Mouse (Mus musculus): ENCODE data around the gene Sf1. TPM values are rescaled to one million over a fixed set of nuclear protein-coding genes. Genes with fewer than 3 reads are reported as not detected.

The Sf1 gene
- polyA plus RNA-seq, 1 experiment from 2014 or later, result 81.4 TPM

DNA sequence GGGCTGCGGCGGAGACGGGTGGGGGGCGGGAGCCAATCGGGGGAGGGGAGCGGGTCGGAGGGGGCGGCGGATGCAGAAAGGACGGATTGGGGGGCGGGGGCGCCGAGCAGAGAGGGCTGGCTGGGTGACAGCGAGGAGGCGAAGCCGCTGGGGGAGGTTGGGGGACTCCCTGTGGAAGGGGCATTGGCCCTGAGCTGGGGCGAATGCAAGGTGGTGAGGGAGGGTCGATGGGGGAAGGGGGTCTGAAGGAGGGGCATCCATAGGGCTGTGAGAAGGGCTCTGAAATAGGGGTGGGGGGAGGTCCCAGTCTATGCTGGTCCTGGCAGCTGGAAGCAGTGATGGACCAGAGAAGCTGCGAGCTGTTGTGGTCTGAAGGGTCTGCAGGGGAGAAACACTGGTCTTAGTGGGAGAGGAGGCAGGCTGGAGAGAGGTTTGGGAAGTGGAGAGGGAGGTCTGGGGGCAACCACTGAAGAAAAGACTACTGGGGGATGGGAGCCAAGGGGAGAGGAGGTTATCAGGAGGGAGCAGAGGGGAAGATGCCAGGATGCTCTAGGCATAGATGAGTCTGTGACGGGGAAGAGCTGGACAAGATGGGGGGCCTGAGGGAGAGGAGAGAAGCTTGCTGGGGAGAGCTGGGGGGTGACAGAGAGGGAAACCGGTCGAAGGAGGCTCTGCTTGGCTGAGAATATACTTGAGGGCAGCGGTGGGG lies 55.6 kb downstream of the Sf1 start:
- Histone ChIP-seq H3K4me1 (ENCODE audit: control insufficient read depth, insufficient read depth, low read depth, low read length) (peaks cover 70% of the 10 kb centered on the region), H3K27me3 (replicated peaks; ENCODE audit: control insufficient read depth, insufficient read depth, low read length) (no peaks in the 10 kb centered on the region), H3K36me3 (ENCODE audit: control insufficient read depth, insufficient read depth, low read length) (no peaks in the 10 kb centered on the region), H3K9me3 (ENCODE audit: control insufficient read depth, low read length) (no peaks in the 10 kb centered on the region), H3K4me3 (ENCODE audit: low read length) (peak overlapping the region; percentile 70), H3K27ac (ENCODE audit: low read depth, low read length) (peak overlapping the region; percentile 94), H3K9ac (ENCODE audit: low read depth, low read length) (peak overlapping the region; percentile 86), H3K4me2 (ENCODE audit: low read length) (peak overlapping the region; percentile 92)
- WGBS, result 3% methylated on average over 19 of the region's 23 CpGs
- ATAC-seq, result peak; percentile 4

DNA sequence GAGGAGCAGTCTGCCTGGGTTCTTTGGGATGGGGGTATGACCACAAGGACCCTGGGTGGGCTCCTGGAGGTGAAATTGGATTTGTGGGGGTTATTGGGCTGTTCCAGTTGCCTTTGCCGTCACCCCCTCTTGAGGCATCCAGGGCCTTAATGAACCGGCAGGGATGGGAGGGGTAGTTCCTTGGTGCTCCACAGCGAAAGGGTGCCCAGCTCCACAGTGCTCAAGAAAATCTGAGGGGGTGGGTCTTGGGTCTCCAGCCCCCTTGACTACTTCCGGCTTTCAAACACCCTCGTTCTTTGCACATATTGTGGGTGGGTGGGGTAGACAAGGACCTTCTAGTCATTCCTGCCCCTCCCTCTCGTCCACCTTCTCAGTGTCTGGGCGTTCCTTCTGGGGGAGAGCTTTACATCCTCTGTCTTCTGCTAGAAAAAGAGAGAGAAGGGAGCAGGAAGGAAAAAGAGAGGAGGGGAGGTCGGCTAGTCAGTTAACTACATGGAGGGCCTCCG lies 56.4 kb downstream of the Sf1 start:
- 39% methylated on average over 9 of the region's 9 CpGs for WGBS
- Histone ChIP-seq H3K36me3 (ENCODE audit: control insufficient read depth, insufficient read depth, low read length) (no peaks in the 10 kb centered on the region), H3K27ac (ENCODE audit: low read depth, low read length) (peak overlapping the region; percentile 94), H3K27me3 (replicated peaks; ENCODE audit: control insufficient read depth, insufficient read depth, low read length) (no peaks in the 10 kb centered on the region), H3K9ac (ENCODE audit: low read depth, low read length) (peak overlapping the region; percentile 86), H3K9me3 (ENCODE audit: control insufficient read depth, low read length) (no peaks in the 10 kb centered on the region), H3K4me3 (ENCODE audit: low read length) (peak overlapping the region; percentile 70), H3K4me1 (ENCODE audit: control insufficient read depth, insufficient read depth, low read depth, low read length) (peaks cover 77% of the 10 kb centered on the region), H3K4me2 (ENCODE audit: low read length) (peak overlapping the region; percentile 92)
- ATAC-seq, result no peak

DNA sequence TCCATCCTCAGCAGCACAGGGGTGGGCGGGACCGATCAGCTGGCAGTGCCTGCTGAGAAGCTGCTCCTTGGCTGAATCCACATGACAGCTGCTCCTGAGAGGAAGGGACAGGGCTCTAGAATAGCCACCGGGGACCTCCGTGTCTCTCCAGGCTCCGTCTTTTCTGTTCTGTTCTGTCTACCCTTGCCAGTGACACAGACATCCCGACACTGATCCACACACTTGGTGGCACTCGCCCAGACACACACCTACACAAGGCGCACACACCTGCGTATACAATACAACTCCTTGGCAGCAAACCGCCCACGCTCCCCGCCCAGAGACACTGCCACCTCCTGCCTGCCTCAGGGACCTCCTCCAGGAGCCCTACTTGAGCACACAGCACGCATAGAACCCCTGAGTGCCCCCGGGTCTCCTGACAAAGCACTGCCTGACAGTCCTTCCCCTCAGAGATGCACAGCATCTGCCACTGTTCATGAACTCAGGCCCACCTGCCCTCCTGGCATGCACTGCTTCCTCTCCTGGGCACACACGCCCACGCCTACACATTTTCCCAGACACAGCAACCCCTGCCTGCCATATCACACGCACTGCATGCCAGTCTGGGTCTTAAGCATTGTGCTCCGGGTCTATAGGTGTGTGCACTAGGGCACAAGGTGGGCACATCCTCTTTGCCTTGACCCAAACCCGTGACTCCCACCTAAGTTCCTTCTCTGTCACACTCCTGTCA lies 57.2 kb downstream of the Sf1 start:
- Histone ChIP-seq H3K4me3 (ENCODE audit: low read length) (peak overlapping the region; percentile 70), H3K9me3 (ENCODE audit: control insufficient read depth, low read length) (no peaks in the 10 kb centered on the region), H3K4me2 (ENCODE audit: low read length) (peak overlapping the region; percentile 92), H3K4me1 (ENCODE audit: control insufficient read depth, insufficient read depth, low read depth, low read length) (peaks cover 78% of the 10 kb centered on the region), H3K36me3 (ENCODE audit: control insufficient read depth, insufficient read depth, low read length) (no peaks in the 10 kb centered on the region), H3K27ac (ENCODE audit: low read depth, low read length) (peak overlapping the region; percentile 45; the same call in 1 of the 2 replicates), H3K9ac (ENCODE audit: low read depth, low read length) (peak overlapping the region; percentile 86), H3K27me3 (replicated peaks; ENCODE audit: control insufficient read depth, insufficient read depth, low read length) (no peaks in the 10 kb centered on the region)
- WGBS, result 40% methylated on average over 19 of the region's 19 CpGs
- ATAC-seq, result no peak

- H3K27ac ChIP-seq (ENCODE audit: low read depth, low read length), result no peak overlapping the region
- peak overlapping the region; percentile 92 for H3K4me2 ChIP-seq (ENCODE audit: low read length)
- no peaks in the 10 kb centered on the region for H3K9me3 ChIP-seq (ENCODE audit: control insufficient read depth, low read length)
- H3K36me3 ChIP-seq (ENCODE audit: control insufficient read depth, insufficient read depth, low read length), result no peaks in the 10 kb centered on the region
- ATAC-seq, result no peak
- H3K4me1 ChIP-seq (ENCODE audit: control insufficient read depth, insufficient read depth, low read depth, low read length), result peaks cover 78% of the 10 kb centered on the region
- peak overlapping the region; percentile 70 for H3K4me3 ChIP-seq (ENCODE audit: low read length)
- no peaks in the 10 kb centered on the region for H3K27me3 ChIP-seq (replicated peaks; ENCODE audit: control insufficient read depth, insufficient read depth, low read length)
- peak overlapping the region; percentile 86 for H3K9ac ChIP-seq (ENCODE audit: low read depth, low read length)
- WGBS, result 59% methylated on average over 9 of the region's 9 CpGs
Observed at GRCm38 (mm10) chr19:6421211-6421590, 57.7 kb downstream of the Sf1 start.

GRCm38 (mm10) chr19:6422014-6422413 lies 58.5 kb downstream of the Sf1 start:
- no peaks in the 10 kb centered on the region for H3K9me3 ChIP-seq (ENCODE audit: control insufficient read depth, low read length)
- H3K4me3 ChIP-seq (ENCODE audit: low read length), result no peak overlapping the region
- no peak for ATAC-seq
- no peak overlapping the region for H3K27ac ChIP-seq (ENCODE audit: low read depth, low read length)
- H3K27me3 ChIP-seq (replicated peaks; ENCODE audit: control insufficient read depth, insufficient read depth, low read length), result no peaks in the 10 kb centered on the region
- 65% methylated on average over 7 of the region's 7 CpGs for WGBS
- H3K4me1 ChIP-seq (ENCODE audit: control insufficient read depth, insufficient read depth, low read depth, low read length), result peaks cover 77% of the 10 kb centered on the region
- no peaks in the 10 kb centered on the region for H3K36me3 ChIP-seq (ENCODE audit: control insufficient read depth, insufficient read depth, low read length)
- no peak overlapping the region for H3K9ac ChIP-seq (ENCODE audit: low read depth, low read length)
- H3K4me2 ChIP-seq (ENCODE audit: low read length), result no peak overlapping the region

DNA sequence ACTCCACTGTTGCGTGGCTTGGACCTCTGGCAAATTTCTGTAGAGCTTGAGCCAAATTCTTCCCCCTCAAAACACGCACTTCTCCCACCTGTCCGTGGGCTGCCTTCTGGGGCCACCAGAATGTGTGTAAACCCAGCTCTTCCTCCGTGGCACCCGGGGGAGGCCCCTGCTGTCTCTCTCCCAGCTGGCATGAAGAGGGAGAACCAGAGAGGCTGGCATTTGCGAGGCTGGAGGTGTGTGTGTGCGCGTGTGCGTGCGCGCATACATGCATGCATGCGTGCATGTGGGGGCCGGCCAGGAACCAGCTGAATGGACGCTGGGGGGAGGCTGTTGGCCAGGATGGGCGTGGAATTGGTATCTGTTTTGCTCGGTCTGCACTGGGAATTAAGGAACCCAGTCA lies 59.8 kb downstream of the Sf1 start:
- no peaks in the 10 kb centered on the region for H3K9me3 ChIP-seq (ENCODE audit: control insufficient read depth, low read length)
- H3K9ac ChIP-seq (ENCODE audit: low read depth, low read length), result no peak overlapping the region
- H3K36me3 ChIP-seq (ENCODE audit: control insufficient read depth, insufficient read depth, low read length), result no peaks in the 10 kb centered on the region; the same call in 1 of the 2 replicates
- 77% methylated on average over 16 of the region's 16 CpGs for WGBS
- ATAC-seq, result no peak
- H3K4me1 ChIP-seq (ENCODE audit: control insufficient read depth, insufficient read depth, low read depth, low read length), result peaks cover 78% of the 10 kb centered on the region
- no peak overlapping the region for H3K4me2 ChIP-seq (ENCODE audit: low read length)
- H3K4me3 ChIP-seq (ENCODE audit: low read length), result no peak overlapping the region
- H3K27ac ChIP-seq (ENCODE audit: low read depth, low read length), result no peak overlapping the region
- peaks cover 3% of the 10 kb centered on the region; the same call in 1 of the 2 replicates for H3K27me3 ChIP-seq (replicated peaks; ENCODE audit: control insufficient read depth, insufficient read depth, low read length)

GRCm38 (mm10) chr19:6424137-6424881 lies 60.8 kb downstream of the Sf1 start:
- H3K4me2 ChIP-seq (ENCODE audit: low read length), result no peak overlapping the region
- no peaks in the 10 kb centered on the region; the same call in 1 of the 2 replicates for H3K36me3 ChIP-seq (ENCODE audit: control insufficient read depth, insufficient read depth, low read length)
- ATAC-seq, result no peak
- no peak overlapping the region for H3K27ac ChIP-seq (ENCODE audit: low read depth, low read length)
- H3K4me1 ChIP-seq (ENCODE audit: control insufficient read depth, insufficient read depth, low read depth, low read length), result peaks cover 89% of the 10 kb centered on the region
- peaks cover 5% of the 10 kb centered on the region; the same call in 1 of the 2 replicates for H3K27me3 ChIP-seq (replicated peaks; ENCODE audit: control insufficient read depth, insufficient read depth, low read length)
- WGBS, result 53% methylated on average over 8 of the region's 8 CpGs
- no peaks in the 10 kb centered on the region for H3K9me3 ChIP-seq (ENCODE audit: control insufficient read depth, low read length)
- no peak overlapping the region for H3K9ac ChIP-seq (ENCODE audit: low read depth, low read length)
- H3K4me3 ChIP-seq (ENCODE audit: low read length), result no peak overlapping the region

GRCm38 (mm10) chr19:6425595-6425994 lies 62.1 kb downstream of the Sf1 start:
- H3K4me1 ChIP-seq (ENCODE audit: control insufficient read depth, insufficient read depth, low read depth, low read length), result peaks cover 86% of the 10 kb centered on the region
- H3K36me3 ChIP-seq (ENCODE audit: control insufficient read depth, insufficient read depth, low read length), result no peaks in the 10 kb centered on the region; the same call in 1 of the 2 replicates
- H3K4me2 ChIP-seq (ENCODE audit: low read length), result no peak overlapping the region
- peak overlapping the region; percentile 42; the same call in 1 of the 2 replicates for H3K27ac ChIP-seq (ENCODE audit: low read depth, low read length)
- peaks cover 5% of the 10 kb centered on the region; the same call in 1 of the 2 replicates for H3K27me3 ChIP-seq (replicated peaks; ENCODE audit: control insufficient read depth, insufficient read depth, low read length)
- 26% methylated on average over 5 of the region's 5 CpGs for WGBS
- ATAC-seq, result no peak
- no peaks in the 10 kb centered on the region for H3K9me3 ChIP-seq (ENCODE audit: control insufficient read depth, low read length)
- no peak overlapping the region for H3K9ac ChIP-seq (ENCODE audit: low read depth, low read length)
- H3K4me3 ChIP-seq (ENCODE audit: low read length), result no peak overlapping the region
